8 mouse cellular contexts compared by ENCODE assay signal in genomic region chr11:75796029-75796445, GRCm38 (mm10). TPM values are rescaled to one million over a fixed set of nuclear protein-coding genes. Genes with fewer than 3 reads are reported as not detected.
DNase-seq lines count a peak whose midpoint lies in the region; ATAC-seq lines count a peak whose summit lies in the region.

TSS of gene Doc2b (minus strand) at chr11:75796049.

- no peak for ATAC-seq in erythroblast, adult 5-6 weeks (replicated peaks; ENCODE audit: low FRiP score, poor library complexity, severe bottlenecking)

- peak; percentile 12 to 18 for DNase-seq in CD8-positive naive resting alpha-beta T cell, adult 2 months (ENCODE audit: low read depth in 2 of 2, low spot score in 2 of 2)
- peak; percentile 65 for DNase-seq in ZHBTc4 (ENCODE audit: low read depth, low spot score)
- peak; percentile 18 for DNase-seq in embryo, embryonic 10.5 days (ENCODE audit: low spot score)
- peak; percentile 35 for DNase-seq in heart, postnatal 4 days
- DNase-seq in left cerebral cortex, adult 18-20 months (ENCODE audit: low spot score in 2 of 2) = peak; percentile 68 to 84
- peak; percentile 36 to 61 for DNase-seq in lung, postnatal 4 days
- DNase-seq in right cerebral cortex, postnatal 4 days = peak; percentile 80

RNA-seq across cellular contexts. Expression of gene Doc2b, which starts in this region (rescaled TPM):
- total RNA-seq in heart, postnatal 4 days (2021) = under 1 TPM; 0.33 to 0.47 TPM
- total RNA-seq in left cerebral cortex, adult 18-20 months (2021) = 10 to 100 TPM; 18.9 to 23.4 TPM
- not detected in 2 replicates for total RNA-seq in erythroblast, adult 5-6 weeks (2015; ENCODE audit: low replicate concordance)
- total RNA-seq in erythroblast, adult 5-6 weeks (2017; ENCODE audit: low replicate concordance) = not detected in 2 replicates

Comparison
In these comparisons a context has a peak if more than half of its experiments do, and no peak if none do; other contexts are left out.
1. RNA of gene Doc2b (total RNA-seq): 18.9 to 23.4 TPM in left cerebral cortex, adult 18-20 months; 0.33 to 0.47 TPM in heart, postnatal 4 days and not detected in erythroblast, adult 5-6 weeks; every median in the first group is over 10 times any median in the second.
2. Peak in DNase-seq in heart, postnatal 4 days; RNA of the gene not detected or under 1 TPM.
3. DNase-seq: peak in every context shown above with its lines; median percentile 80 in right cerebral cortex, postnatal 4 days; 76 in left cerebral cortex, adult 18-20 months; 65 in ZHBTc4; 48 in lung, postnatal 4 days; 35 in heart, postnatal 4 days; 18 in embryo, embryonic 10.5 days; 15 in CD8-positive naive resting alpha-beta T cell, adult 2 months.